Mouse (Mus musculus): ENCODE data around the gene Sf3b6. TPM values are rescaled to one million over a fixed set of nuclear protein-coding genes. Genes with fewer than 3 reads are reported as not detected.

Gene Sf3b6
- polyA plus RNA-seq, 1 experiment: 175 TPM

DNA sequence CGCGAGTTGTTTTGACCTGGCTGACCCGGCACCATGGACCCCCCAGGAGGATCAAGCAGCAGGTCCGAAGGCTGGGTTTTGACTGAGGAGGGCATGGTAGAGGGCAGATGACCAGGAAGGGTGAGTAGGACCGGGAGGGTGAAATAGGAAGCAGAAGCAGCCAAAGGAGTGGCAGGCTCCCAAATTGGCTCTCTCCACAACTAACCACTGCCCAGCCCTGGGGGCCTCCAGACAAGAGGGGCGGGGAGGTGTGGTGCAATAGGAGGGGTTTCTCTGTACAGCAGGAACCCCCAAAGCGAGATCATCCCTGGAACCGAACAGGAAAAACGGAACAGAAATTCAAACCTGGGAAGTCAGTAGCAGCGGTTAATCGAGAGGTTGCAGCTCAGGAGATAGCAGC is 23.4 kb downstream of the Sf3b6 start:
- DNase-seq (ENCODE audit: low spot score): no peak

GRCm38 (mm10) chr12:4841392-4841887 is 24.1 kb downstream of the Sf3b6 start, which contains the start of gene Fkbp1b:
Gene Fkbp1b (minus strand): TSS chr12:4841591.
- DNase-seq (ENCODE audit: low spot score): peak; percentile 42

- DNase-seq (ENCODE audit: low spot score): no peak
Observed at GRCm38 (mm10) chr12:4842456-4842855, 25.1 kb downstream of the Sf3b6 start.

DNA sequence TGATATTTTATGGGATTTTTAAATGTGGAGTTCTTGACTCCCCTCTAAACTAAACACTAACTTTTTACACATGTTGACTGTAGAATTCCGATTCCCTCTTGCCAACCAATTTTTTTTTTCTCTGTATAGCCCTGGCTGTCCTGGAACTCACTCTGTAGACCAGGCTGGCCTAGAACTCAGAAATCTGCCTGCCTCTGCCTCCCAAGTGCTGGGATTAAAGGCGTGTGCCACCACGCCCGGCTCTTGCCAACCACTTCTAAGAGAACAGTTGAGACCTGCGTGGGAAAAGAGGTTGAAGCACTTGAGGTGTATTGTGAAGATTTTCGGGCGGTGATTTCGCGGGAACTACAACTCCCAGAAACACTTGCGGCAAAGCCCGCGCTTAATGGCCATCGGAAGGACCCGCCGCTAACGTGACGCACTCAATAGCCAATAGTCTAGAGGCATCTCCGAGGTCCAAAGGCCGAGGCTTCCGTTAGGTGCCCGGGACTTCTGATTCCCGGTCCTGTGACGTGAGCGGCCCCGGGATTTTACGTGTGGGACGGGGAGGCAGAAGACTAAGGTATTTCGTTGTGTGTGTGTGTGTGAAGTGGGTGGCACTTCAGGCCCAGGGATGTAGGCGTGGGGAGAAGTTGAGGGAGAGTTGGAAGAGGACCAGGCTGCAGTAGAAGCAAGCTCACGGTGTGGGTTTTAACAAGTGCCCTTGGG is 25.7 kb downstream of the Sf3b6 start, which contains the start of gene Wdcp:
Gene Wdcp (plus strand): TSS at position 414 of the 708 bp plus-strand sequence.
- DNase-seq (ENCODE audit: low spot score): peak; percentile 67

DNA sequence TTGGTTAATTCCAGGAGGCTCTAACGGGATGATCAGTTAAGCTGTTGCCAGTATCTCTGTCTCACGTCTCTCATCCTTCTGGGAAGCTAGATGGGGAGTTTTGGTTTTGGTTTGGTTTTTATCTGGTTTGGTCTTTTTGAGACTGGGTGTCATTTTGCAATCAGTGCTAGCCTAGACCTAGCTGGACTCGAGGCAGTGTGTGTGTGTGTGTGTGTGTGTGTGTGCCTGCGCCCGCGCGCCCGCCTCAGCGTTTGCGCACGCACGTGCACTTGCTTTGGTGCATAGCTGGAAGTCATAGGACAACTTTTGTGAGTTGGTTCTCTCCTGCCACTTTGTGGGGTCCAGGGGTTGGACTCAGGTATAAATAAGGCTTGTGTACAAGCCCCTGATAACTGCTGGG is 26.4 kb downstream of the Sf3b6 start:
- no peak for DNase-seq (ENCODE audit: low spot score)

- DNase-seq (ENCODE audit: low spot score): no peak
Observed at GRCm38 (mm10) chr12:4856160-4856559, 38.8 kb downstream of the Sf3b6 start.

DNA sequence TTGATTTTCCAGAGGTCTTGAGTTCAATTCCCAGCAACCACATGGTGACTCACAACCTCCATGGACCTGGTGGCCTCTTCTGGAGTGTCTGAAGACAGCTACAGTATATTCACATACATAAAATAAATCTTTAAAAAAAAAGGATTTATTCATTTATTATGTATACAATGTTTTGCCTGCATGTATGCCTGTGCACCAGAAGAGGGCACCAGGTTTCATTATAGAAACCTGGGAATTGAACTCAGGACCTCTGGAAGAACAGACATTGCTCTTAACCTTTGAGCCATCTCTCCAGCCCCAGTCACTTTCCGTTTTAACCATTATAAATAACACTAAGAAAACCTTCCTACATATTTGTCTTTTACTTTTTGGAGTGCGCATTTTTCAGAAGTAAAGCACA is 39.5 kb downstream of the Sf3b6 start:
- no peak for DNase-seq (ENCODE audit: low spot score)

DNA sequence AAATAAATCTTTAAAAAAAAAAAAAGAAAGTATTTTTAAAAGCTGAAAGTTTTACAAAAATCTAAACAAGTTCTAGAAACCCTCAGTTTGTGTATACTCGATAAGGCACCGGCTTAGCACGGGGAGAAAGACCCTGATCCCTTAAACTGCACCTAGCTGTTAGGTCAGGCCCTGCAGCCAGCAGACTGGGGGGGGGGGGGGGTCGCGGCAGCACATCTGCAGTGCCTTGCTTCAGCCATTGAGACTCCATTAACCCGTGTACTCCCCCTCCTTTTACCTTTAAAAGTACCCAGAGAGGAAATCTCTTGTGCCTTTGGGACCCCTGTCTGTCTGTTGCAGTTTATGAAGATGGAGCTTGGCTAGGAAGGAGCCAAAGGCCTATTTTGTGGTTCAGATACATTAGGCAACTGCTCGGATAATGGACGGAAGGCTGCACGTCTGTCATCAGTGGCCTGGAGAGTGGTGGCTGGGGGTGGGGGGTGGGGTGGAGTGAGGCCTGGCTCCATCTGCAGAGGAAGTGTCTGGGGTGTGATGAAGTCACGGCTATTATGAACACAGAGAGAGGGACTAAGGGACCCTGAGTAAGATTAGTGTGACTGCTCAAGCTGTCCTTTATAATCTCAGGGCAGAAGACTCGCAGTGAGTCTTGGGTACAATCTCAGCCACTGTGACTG is 42.0 kb downstream of the Sf3b6 start:
- no peak for DNase-seq (ENCODE audit: low spot score)

GRCm38 (mm10) chr12:4862672-4863071 is 45.3 kb downstream of the Sf3b6 start:
- no peak for DNase-seq (ENCODE audit: low spot score)

DNA sequence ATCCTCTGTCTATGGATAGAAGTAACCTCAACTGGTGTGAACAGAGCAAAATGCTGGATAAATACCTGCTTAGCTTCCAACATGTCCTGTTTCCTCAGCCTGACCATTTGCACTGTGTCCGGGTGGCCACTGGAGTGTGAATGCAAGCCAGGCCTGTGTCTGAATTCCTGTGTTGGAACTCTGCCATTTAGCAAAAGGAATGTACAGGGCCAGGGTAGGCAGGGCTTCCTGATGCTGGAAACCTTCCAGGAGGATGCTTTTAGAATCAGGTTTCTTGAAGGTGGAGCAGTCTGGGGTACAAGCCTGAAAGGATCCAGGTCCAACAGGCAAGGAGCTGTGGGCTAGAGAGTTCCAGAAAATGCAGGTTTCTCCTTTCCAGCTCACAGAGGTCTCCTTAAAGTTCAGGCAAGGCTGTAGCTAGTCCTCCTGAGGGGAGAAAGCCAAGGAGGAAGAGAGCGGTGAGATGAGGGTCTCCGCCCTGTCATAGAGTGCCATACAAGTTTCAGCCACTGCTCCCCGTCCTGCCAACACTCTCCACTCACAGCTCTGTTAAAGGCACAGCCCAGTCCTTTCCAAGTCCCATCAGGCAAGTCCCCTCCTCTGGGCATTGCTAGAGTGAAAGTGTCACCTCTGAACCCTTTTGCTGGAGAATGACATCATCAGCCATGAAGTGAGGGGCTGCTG is 46.5 kb downstream of the Sf3b6 start:
- DNase-seq (ENCODE audit: low spot score): no peak

- DNase-seq (ENCODE audit: low spot score): no peak
Observed at GRCm38 (mm10) chr12:4864338-4864690, 47.0 kb downstream of the Sf3b6 start.

- DNase-seq (ENCODE audit: low spot score): no peak
Observed at GRCm38 (mm10) chr12:4868924-4869323, 51.6 kb downstream of the Sf3b6 start.

GRCm38 (mm10) chr12:4871260-4871659 is 53.9 kb downstream of the Sf3b6 start:
- DNase-seq (ENCODE audit: low spot score): no peak

DNA sequence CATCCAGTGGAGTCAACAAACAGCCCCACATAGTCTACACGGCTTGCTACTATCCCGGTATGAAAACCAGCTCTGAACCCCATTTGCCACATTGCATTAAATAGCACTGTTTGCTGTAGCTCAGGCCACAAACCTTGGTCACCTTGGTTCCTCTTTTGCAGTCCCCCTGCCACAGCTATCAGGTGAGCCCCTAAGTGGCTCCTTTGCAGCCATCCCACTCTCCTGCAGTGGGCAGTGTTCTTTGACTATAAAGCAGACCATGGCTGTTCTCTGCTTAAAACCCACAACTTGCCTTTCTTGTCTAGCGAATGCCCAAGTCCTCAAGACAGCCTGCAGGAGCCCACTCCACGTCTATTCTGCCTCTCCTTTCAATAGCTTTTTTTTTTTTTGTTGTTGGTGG is 54.9 kb downstream of the Sf3b6 start:
- no peak for DNase-seq (ENCODE audit: low spot score)

- no peak for DNase-seq (ENCODE audit: low spot score)
Observed at GRCm38 (mm10) chr12:4872983-4873477, 55.7 kb downstream of the Sf3b6 start.

DNA sequence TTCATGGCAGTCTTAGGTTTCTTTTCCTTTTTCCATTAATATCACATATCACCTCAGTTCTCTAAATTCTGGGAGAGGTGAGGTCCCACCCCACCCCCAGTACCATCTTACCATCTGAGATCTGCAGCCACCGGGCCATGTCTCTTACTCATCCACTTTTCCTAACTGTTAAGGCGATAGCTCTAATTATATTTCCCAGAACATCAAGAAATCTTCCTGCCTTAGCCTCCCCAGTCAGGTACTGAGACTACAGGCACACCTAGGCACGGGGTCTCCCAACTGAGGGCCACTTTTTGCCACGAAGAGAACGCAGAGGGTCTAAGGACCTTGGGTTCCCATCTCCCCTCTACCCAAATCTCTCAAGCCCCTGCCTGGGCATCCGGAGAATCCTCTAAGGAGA is 56.2 kb downstream of the Sf3b6 start:
- DNase-seq (ENCODE audit: low spot score): no peak

- DNase-seq (ENCODE audit: low spot score): peak; percentile 60
Observed at GRCm38 (mm10) chr12:4874161-4874927, 57.0 kb downstream of the Sf3b6 start, which contains the start of gene Mfsd2b. Gene Mfsd2b (minus strand): TSS chr12:4874359.

- no peak for DNase-seq (ENCODE audit: low spot score)
Observed at GRCm38 (mm10) chr12:4875623-4876022, 58.3 kb downstream of the Sf3b6 start.
